Mouse (Mus musculus) kidney, postnatal 4 days (tissue): ENCODE measurements at regions not wholly inside any gene's neighbourhood (a gene's known extent, or its start where the extent isn't known, plus 50 kb on each side); places are given as distances from the start of the nearest gene placed in this dataset.
A peak's percentile ranks its signal among the peaks of the same experiment; 100 is the strongest.

Experiments used
- DNase-seq, 2 experiments: peaks; one replicate each; pipeline ENCODE4 v3.0.0; 2021; ENCODE audit warnings: mixed read lengths in 2 of 2

- no peak for DNase-seq
Observed at GRCm38 (mm10) chr1:19528871-19529270, 320.2 kb downstream of the Tfap2b start.

GRCm38 (mm10) chr1:19531406-19531805 is 322.7 kb downstream of the Tfap2b start:
- DNase-seq = no peak

GRCm38 (mm10) chr1:19534990-19535389 is 326.3 kb downstream of the Tfap2b start:
- no peak for DNase-seq

GRCm38 (mm10) chr1:19543011-19543410 is 334.3 kb downstream of the Tfap2b start:
- no peak for DNase-seq

GRCm38 (mm10) chr1:19565755-19566154 is 357.0 kb downstream of the Tfap2b start:
- no peak for DNase-seq

- DNase-seq = no peak
Observed at GRCm38 (mm10) chr1:19583071-19584034, 374.6 kb downstream of the Tfap2b start.

- DNase-seq = peak in 1 of 2 experiments; percentile 10
Observed at GRCm38 (mm10) chr1:19605506-19605905, 396.8 kb downstream of the Tfap2b start.

- DNase-seq = no peak
Observed at GRCm38 (mm10) chr1:19615688-19616087, 407.0 kb downstream of the Tfap2b start.

- no peak for DNase-seq
Observed at GRCm38 (mm10) chr1:19639136-19639535, 430.4 kb downstream of the Tfap2b start.

- no peak for DNase-seq
Observed at GRCm38 (mm10) chr1:19647713-19648589, 439.2 kb downstream of the Tfap2b start.

- DNase-seq = no peak
Observed at GRCm38 (mm10) chr1:19662142-19662541, 453.4 kb downstream of the Tfap2b start.

GRCm38 (mm10) chr1:19662779-19663178 is 454.1 kb downstream of the Tfap2b start:
- DNase-seq = no peak

GRCm38 (mm10) chr1:19673448-19674396 is 465.0 kb downstream of the Tfap2b start:
- DNase-seq = no peak

- no peak for DNase-seq
Observed at GRCm38 (mm10) chr1:19674397-19674770, 465.7 kb downstream of the Tfap2b start.

GRCm38 (mm10) chr1:19681024-19681778 is 472.5 kb downstream of the Tfap2b start:
- DNase-seq = no peak
